Mouse (Mus musculus) heart, embryonic 12.5 days (tissue): Measurements from ENCODE around the gene Rnf186. TPM values are rescaled to one million over a fixed set of nuclear protein-coding genes. Genes with fewer than 3 reads are reported as not detected.
"Not testable (repeated sequence)": the region's sequence is repeated elsewhere in the genome, so short reads cannot be mapped to it uniquely, and the experiment has no call there.

Experiments used
- ATAC-seq: fragments of 200-750 bp; cut with Nextera tagmentation; 2 replicates; pipeline ENCODE4 v1.8.0; 2017; ENCODE audit warnings: moderate TSS enrichment, moderate library complexity; ENCODE audit not compliant: insufficient number of reproducible peaks, low FRiP score
- H3K27ac ChIP-seq: fragments of 300-500 bp; sonication (generic); 2 replicates; pipeline ENCODE4 v1.5.1; 2016; ENCODE audit warnings: mild to moderate bottlenecking, moderate library complexity; ENCODE audit not compliant: poor library complexity, severe bottlenecking
- H3K27me3 ChIP-seq: fragments of 300-500 bp; sonication (generic); replicated peaks from 2 replicates; pipeline ENCODE4 v1.6.1; 2016; ENCODE audit warnings: mild to moderate bottlenecking, moderate library complexity
- H3K36me3 ChIP-seq: fragments of 300-500 bp; sonication (generic); 2 replicates; pipeline ENCODE4 v1.6.1; 2016; ENCODE audit warnings: mild to moderate bottlenecking, moderate library complexity
- H3K4me1 ChIP-seq: fragments of 300-500 bp; sonication (generic); replicated peaks from 2 replicates; pipeline ENCODE4 v1.6.1; 2016; ENCODE audit warnings: mild to moderate bottlenecking
- H3K4me2 ChIP-seq: fragments of 300-500 bp; sonication (generic); 2 replicates; pipeline ENCODE4 v1.6.1; 2016; ENCODE audit warnings: mild to moderate bottlenecking, moderate library complexity
- H3K4me3 ChIP-seq: fragments of 300-500 bp; sonication (generic); 2 replicates; pipeline ENCODE4 v1.5.1; 2016; ENCODE audit warnings: mild to moderate bottlenecking
- H3K9ac ChIP-seq: fragments of 300-500 bp; sonication (generic); 2 replicates; pipeline ENCODE4 v1.6.1; 2016; ENCODE audit warnings: mild to moderate bottlenecking, moderate library complexity
- H3K9me3 ChIP-seq: fragments of 300-500 bp; sonication (generic); replicated peaks from 2 replicates; pipeline ENCODE4 v1.6.1; 2016; ENCODE audit warnings: mild to moderate bottlenecking, moderate library complexity
- WGBS: fragments of 180-500 bp; shearing (Covaris S2); methylation state at CpG from one replicate; pipeline ENCODE4 v1.1.7; 2016; 5-methylcytosine and 5-hydroxymethylcytosine counted together
- polyA plus RNA-seq: library from polyadenylated mRNA; unstranded; fragments of >200 nt; fragmentation: Nextera tagmentation; extraction: Ambion mirVana; gene quantifications from 2 replicates; pipeline ENCODE4 v1.2.1, GENCODE M21; 2016

Rnf186 gene
- polyA plus RNA-seq, 1 experiment from 2014 or later: not detected

DNA sequence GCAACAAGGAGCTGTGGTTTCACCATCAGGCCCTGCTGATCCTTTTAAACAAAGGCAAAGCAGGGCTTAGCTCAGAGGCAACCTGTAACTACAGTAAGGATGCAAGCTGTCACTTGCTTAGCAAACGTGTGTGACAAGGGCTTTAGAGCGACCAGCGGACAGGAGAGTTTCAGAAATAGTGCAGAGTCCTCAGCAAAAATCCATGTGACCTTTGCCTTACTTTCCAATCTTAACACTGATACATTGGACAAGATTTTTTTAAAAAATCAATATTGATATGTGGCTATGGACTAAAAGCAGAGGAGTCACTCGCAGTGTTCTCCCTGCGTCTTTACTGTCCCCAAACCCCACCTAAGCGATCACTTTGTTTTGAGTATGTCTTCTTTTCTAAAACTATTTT is 4.5 kb downstream of the Rnf186 start:
- H3K36me3 ChIP-seq: no peaks in the 10 kb centered on the region
- no peak overlapping the region for H3K27ac ChIP-seq
- no peaks in the 10 kb centered on the region for H3K27me3 ChIP-seq
- WGBS: 87% methylated on average over 6 of the region's 6 CpGs
- no peak overlapping the region for H3K9ac ChIP-seq
- H3K4me3 ChIP-seq: no peak overlapping the region
- H3K4me1 ChIP-seq: peaks cover 30% of the 10 kb centered on the region
- H3K9me3 ChIP-seq: no peaks in the 10 kb centered on the region
- no peak for ATAC-seq
- no peak overlapping the region for H3K4me2 ChIP-seq

DNA sequence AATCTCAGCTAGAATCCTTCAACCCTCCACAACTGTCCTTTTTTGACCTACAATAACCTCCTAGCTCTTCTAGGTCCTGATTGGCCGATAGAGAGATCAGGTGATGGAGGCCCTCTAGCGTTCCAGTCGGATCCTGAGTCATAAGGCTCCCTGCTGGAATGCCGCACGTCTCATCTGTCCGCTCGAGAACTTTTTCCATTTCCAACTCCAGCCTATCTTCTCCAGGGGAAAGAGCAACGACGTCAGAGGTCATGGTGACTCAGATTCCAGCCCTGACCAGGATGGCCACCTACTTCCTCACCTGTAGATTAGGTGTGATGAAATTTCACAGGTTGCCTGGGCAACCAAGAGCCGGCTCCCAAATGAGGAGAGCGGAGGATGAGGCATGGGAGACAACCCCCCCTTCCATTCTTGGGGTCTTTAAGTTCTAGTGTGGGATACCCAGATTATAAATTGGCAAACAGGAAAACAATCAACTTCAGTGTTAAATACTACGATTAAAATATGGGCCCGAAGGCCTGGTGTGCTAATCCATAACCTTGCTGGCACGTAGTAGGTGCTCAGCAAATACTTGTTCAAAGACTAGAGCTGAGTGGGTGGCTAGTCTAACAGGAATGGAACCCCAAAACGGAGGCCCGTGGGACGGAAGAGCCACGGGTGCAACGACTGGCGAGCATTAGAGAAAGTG is 5.4 kb downstream of the Rnf186 start:
- Histone ChIP-seq H3K36me3 (no peaks in the 10 kb centered on the region), H3K9ac (peak overlapping the region; percentile 90), H3K4me2 (peak overlapping the region; percentile 91), H3K4me1 (peaks cover 29% of the 10 kb centered on the region), H3K4me3 (peak overlapping the region; percentile 62), H3K27me3 (no peaks in the 10 kb centered on the region), H3K27ac (peak overlapping the region; percentile 93), H3K9me3 (no peaks in the 10 kb centered on the region)
- peak; percentile 62 for ATAC-seq
- 11% methylated on average over 20 of the region's 20 CpGs for WGBS

DNA sequence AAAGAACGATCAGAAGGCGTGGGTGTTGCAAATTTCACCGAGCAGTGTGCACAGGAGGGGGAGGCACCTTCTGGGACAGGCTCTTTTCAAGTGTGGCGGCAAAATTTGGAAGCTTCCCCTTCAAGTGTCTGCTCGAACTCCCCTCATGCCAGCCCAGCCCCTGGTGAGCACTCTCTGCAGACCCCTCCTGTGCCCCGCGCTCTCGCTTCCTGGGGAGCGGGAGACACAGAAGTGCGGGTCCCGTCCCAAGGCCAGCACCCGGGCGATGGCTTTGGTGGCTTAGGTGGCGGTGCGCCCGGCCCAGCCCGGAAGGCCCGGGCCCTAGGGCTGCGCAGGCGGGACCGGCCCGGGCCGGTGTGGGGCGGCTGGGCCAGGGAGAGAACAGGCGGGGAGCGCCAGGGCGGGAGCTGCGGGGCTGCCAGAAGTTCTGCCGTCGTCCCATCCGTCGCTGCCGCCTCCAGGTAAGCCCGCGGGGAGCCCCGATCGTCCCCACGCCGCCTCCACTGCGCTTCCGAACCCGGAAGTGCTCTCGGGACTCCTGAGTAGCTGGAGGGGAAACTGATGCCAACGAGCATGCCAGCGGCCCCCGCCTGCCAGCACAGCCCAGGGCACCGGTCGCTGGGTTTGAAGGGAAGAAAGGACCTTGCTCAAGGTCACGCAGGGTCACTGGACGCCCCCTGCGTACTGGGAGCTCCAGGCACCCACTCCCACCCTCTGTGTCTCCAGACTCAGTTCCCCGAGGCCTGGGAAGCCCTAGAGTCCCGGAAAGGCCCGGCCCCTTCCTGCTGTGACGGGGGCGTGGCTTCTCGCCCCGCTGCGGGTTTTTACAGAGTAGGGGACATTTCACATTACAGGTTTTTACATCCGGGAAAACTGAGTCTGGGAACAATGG is 6.2 kb downstream of the Rnf186 start, which contains the start of gene Tmco4:
Tmco4 (plus strand) TSS at position 62 of the 892 bp plus-strand sequence.
- no peaks in the 10 kb centered on the region for H3K9me3 ChIP-seq
- ATAC-seq: peak; percentile 84
- H3K9ac ChIP-seq: peak within 1 kb of the TSS; percentile 90
- no peaks in the 10 kb centered on the region for H3K27me3 ChIP-seq
- peaks cover 26% of the 10 kb centered on the region for H3K4me1 ChIP-seq
- peak within 1 kb of the TSS; percentile 62 for H3K4me3 ChIP-seq
- no peaks in the 10 kb centered on the region for H3K36me3 ChIP-seq
- peak within 1 kb of the TSS; percentile 91 for H3K4me2 ChIP-seq
- H3K27ac ChIP-seq: peak within 1 kb of the TSS; percentile 93
- WGBS: under 1% methylated on average over 56 of the region's 60 CpGs

DNA sequence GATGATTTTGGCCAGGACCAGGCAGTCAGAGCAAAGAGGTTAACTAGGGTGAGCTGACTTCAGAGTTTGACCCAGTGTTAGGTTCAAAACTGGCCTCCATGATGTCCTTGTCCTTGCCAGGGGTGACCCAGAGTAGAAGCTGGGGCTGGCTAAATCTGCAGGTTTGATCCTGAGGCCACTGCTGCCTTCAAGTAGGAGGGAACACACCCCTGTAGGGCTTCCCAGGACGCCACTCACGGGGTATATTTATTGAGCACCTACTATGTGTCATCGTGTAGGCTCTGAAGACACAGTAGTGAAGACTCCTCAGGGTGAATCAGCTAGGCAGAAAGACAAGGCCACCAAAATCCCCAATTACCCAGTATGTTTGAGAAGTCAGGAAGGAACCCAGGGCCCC is 6.8 kb downstream of the Rnf186 start:
- peak overlapping the region; percentile 62 for H3K4me3 ChIP-seq
- peak overlapping the region; percentile 91 for H3K4me2 ChIP-seq
- H3K36me3 ChIP-seq: no peaks in the 10 kb centered on the region
- no peaks in the 10 kb centered on the region for H3K9me3 ChIP-seq
- peak overlapping the region; percentile 90 for H3K9ac ChIP-seq
- H3K4me1 ChIP-seq: peaks cover 22% of the 10 kb centered on the region
- ATAC-seq: peak; percentile 13; the same call in 1 of the 2 replicates
- peak overlapping the region; percentile 93; the same call in 1 of the 2 replicates for H3K27ac ChIP-seq
- no peaks in the 10 kb centered on the region for H3K27me3 ChIP-seq
- 49% methylated on average over 3 of the region's 3 CpGs for WGBS

DNA sequence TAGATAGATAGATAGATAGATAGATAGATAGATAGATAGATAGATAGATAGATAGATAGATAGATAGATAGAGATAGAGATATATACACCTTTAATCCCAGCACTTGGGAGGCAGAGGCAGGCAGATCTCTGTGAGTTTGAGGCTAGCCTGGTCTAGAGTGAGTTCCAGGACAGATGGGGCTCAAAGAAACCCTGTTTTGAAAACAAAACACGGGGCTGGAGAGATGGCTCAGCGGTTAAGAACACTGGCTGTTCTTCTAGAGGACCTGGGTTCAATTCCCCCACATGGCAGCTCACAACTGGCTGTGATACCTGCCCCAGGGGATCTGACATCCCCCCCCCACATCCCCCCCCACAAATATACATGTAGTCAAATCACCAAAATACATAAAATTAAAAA is 7.6 kb downstream of the Rnf186 start:
- H3K4me3 ChIP-seq, H3K9me3 ChIP-seq, H3K36me3 ChIP-seq, ATAC-seq, H3K27ac ChIP-seq, H3K9ac ChIP-seq, H3K4me2 ChIP-seq, H3K27me3 ChIP-seq: not testable (repeated sequence)
- H3K4me1 ChIP-seq: peaks cover 15% of the 10 kb centered on the region; the same call in 1 of the 2 replicates
- WGBS: 88% methylated on average over 2 of the region's 2 CpGs

DNA sequence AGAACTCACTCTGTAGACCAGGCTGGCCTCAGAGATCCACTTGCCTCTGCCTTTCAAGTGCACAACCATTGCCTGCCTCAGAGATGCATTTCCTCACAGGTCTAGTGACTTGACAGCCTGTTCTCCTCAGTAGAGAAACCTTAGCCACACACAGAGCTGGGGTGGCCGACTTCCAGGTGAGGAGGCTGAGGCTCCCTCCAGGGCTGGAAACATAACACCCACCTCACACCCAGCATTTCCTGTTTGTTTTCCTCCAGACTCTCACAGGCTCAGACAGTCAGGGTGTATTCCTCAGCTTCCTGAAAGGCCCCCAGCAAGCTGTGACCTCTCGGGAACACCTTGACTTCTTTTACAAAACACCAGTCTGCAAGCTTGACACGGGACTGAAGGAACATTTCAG is 8.3 kb downstream of the Rnf186 start:
- no peaks in the 10 kb centered on the region for H3K9me3 ChIP-seq
- ATAC-seq: no peak
- no peak overlapping the region for H3K4me3 ChIP-seq
- H3K4me2 ChIP-seq: no peak overlapping the region
- WGBS: 41% methylated on average over 3 of the region's 3 CpGs
- no peaks in the 10 kb centered on the region for H3K27me3 ChIP-seq
- no peak overlapping the region for H3K27ac ChIP-seq
- H3K36me3 ChIP-seq: no peaks in the 10 kb centered on the region
- peaks cover 15% of the 10 kb centered on the region; the same call in 1 of the 2 replicates for H3K4me1 ChIP-seq
- no peak overlapping the region for H3K9ac ChIP-seq

DNA sequence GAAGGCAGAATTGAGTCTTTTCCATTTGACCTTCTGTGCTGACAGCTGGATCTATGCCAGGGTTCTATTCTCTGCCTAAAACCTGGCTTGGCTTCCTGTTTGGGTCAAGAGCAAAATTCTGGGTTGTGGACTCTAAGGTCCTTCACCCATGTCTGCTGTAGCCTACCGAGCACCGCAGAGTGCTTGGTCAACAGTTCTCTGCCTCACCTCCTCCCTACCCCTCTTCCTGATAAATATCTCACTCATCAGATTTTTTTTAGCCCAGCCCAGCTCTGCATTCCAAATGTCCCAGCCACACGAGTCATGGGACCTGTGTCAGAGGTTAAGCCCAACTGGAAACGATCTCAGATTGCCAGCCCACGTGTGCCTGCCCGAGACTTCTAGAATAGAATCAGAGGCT is 9.1 kb downstream of the Rnf186 start:
- peaks cover 15% of the 10 kb centered on the region; the same call in 1 of the 2 replicates for H3K4me1 ChIP-seq
- H3K4me3 ChIP-seq: no peak overlapping the region
- H3K9ac ChIP-seq: no peak overlapping the region
- H3K36me3 ChIP-seq: no peaks in the 10 kb centered on the region
- whole genome bisulfite sequencing: 65% methylated on average over 6 of the region's 6 CpGs
- ATAC-seq: no peak
- H3K27me3 ChIP-seq: no peaks in the 10 kb centered on the region
- no peak overlapping the region for H3K27ac ChIP-seq
- no peaks in the 10 kb centered on the region for H3K9me3 ChIP-seq
- H3K4me2 ChIP-seq: no peak overlapping the region

DNA sequence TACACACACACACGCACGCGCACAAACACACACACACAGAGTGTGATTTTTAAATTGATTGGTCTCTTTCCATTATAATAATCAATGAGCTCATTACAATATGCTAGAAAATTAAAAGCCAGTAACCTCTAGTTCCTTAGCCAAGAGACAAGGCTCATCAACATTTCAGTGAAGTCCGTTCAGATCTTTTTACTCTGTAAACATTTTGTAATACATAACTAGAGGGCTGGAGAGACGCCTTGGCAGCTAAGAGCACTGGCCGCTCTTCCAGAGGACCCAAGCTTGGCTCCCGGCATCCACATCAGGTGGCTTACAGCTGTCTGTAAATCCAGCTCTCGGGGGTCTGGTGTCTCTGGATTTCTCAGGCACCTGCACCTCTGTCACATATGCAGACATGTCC is 13.1 kb downstream of the Rnf186 start:
- Histone ChIP-seq H3K27me3 (no peaks in the 10 kb centered on the region), H3K27ac (no peak overlapping the region), H3K4me2 (no peak overlapping the region), H3K36me3 (no peaks in the 10 kb centered on the region), H3K9ac (no peak overlapping the region), H3K4me3 (no peak overlapping the region), H3K9me3 (no peaks in the 10 kb centered on the region), H3K4me1 (0 out of 2 replicates have a peak, but pooled peaks cover 5% of the 10 kb centered on the region)
- ATAC-seq: no peak
- WGBS: 89% methylated on average over 8 of the region's 8 CpGs

DNA sequence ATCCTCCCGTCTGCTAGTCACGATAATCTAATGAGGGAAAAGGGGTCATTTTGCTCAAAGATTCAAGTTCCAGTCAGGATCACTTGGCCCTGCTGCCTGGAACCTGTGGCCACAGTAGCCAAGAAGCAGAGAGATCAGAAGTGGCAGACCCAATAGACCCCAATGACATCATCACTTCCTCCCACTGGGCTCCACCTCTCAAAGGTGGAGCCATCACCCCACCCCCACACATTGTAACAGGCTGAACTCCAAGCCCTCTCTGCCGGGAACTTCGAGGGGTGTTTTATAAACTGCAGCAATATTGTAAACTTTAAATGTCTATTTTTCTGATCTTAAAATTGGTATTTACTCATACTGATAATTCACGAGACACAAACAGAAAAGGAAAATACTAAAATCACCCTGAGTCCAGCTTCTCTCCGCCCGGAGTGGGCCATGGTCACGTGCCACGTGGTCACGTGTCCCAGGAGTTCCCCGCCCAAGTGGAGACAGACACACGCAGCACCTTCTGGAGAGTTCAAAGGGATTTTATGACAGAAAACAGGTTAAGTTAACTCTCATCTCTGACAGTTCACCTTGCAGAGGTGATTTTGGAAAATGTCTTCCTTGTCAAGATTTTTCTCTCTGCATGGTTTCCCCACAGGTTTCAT is 14.0 kb downstream of the Rnf186 start:
- 16% methylated on average over 12 of the region's 12 CpGs for WGBS
- H3K4me1 ChIP-seq: 0 out of 2 replicates have a peak, but pooled peaks cover 6% of the 10 kb centered on the region
- no peak overlapping the region for H3K4me3 ChIP-seq
- H3K9me3 ChIP-seq: no peaks in the 10 kb centered on the region
- H3K9ac ChIP-seq: no peak overlapping the region
- H3K4me2 ChIP-seq: peak overlapping the region; percentile 22; the same call in 1 of the 2 replicates
- H3K27ac ChIP-seq: no peak overlapping the region
- ATAC-seq: peak; percentile 76; the same call in 1 of the 2 replicates
- no peaks in the 10 kb centered on the region for H3K36me3 ChIP-seq
- H3K27me3 ChIP-seq: no peaks in the 10 kb centered on the region

DNA sequence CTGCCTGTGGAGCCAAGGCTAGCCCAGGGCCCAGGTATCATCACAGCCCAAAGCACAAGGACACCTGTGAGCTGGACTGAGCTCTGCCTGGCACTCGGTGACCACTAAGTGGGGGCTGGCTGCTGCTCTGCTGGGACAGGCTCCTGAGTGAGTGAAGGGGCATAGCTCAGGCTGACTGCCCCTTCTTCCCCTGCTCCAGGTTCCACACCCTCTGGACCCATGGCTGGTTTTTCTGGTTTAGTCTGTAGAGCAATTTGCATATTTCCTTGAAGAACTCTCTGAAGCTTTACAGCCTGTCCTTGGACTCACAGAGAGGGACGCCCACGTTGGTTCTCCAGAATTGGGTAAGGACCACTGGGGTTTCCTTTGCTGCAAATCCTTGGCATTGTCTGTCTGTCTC is 16.5 kb downstream of the Rnf186 start:
- WGBS: 69% methylated on average over 3 of the region's 3 CpGs
- Histone ChIP-seq H3K9me3 (no peaks in the 10 kb centered on the region), H3K36me3 (no peaks in the 10 kb centered on the region), H3K27me3 (no peaks in the 10 kb centered on the region), H3K4me3 (no peak overlapping the region), H3K27ac (no peak overlapping the region), H3K9ac (no peak overlapping the region), H3K4me1 (peaks cover 14% of the 10 kb centered on the region), H3K4me2 (no peak overlapping the region)
- ATAC-seq: no peak

DNA sequence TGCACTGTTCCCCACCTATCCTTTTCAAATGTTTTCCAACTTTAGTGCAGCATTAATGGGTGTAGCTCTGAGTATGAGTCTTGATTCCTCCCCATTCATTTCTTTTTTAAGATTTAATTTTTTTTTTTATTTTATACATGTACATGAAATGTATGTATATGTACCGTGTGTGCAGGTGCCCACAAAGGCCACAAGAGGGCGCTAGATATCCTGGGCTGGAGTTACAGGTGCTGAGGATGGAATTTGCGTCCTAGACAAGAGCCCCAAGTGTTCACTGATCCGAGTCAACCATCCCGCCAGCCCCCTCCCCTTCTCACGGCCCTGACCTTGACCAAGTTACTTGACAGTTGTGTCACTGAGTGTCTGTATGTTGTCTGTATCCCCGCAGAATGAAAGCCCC is 17.8 kb downstream of the Rnf186 start:
- WGBS: 68% methylated on average over 7 of the region's 7 CpGs

More for the DNA sequence above, 17.8 kb downstream of the Rnf186 start:
- Histone ChIP-seq H3K4me2 (no peak overlapping the region), H3K4me1 (peaks cover 14% of the 10 kb centered on the region), H3K27me3 (no peaks in the 10 kb centered on the region), H3K36me3 (no peaks in the 10 kb centered on the region), H3K9me3 (no peaks in the 10 kb centered on the region), H3K27ac (no peak overlapping the region), H3K4me3 (no peak overlapping the region), H3K9ac (no peak overlapping the region)
- no peak for ATAC-seq
